Mouse (Mus musculus) gonadal fat pad, adult 2 months (tissue): ENCODE measurements around the gene Uvrag. TPM values are rescaled to one million over a fixed set of nuclear protein-coding genes. Genes with fewer than 3 reads are reported as not detected.

Experiments used
- DNase-seq: peaks from one replicate; pipeline ENCODE4 v3.0.0-alpha.2; 2012; ENCODE audit warnings: low read depth
- polyA plus RNA-seq: library from polyadenylated mRNA; depleted of rRNA; stranded (reverse); fragments of >200 nt; gene quantifications from 2 replicates; pipeline ENCODE4 v1.2.3, GENCODE M21; 2012

Gene Uvrag
- polyA plus RNA-seq, 1 experiment, result 13.4 TPM

DNA sequence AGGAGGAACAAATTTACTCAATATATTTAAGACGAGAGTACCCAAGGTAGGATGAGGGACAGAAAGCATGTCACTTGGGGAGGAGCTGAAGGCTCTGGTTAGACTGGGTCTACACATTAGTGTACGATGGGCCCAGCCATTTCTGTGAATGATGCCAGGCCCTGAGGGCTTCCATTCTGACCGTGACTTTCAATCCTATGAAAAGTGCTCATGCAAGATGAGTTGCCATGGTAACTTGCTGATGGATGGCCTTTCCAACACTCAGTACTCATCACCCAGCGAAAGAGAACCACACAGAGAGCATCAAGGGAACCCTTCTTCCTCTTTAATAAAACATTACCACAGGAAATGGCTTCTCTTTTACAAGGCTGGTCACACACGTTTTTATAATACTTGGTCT, 252.1 kb downstream of the Uvrag start:
- DNase-seq, result no peak

GRCm38 (mm10) chr7:98887811-98888261, 253.1 kb downstream of the Uvrag start:
- DNase-seq, result no peak

GRCm38 (mm10) chr7:98881887-98882286, 259.1 kb downstream of the Uvrag start:
- DNase-seq, result no peak

GRCm38 (mm10) chr7:98879176-98879575, 261.8 kb downstream of the Uvrag start:
- no peak for DNase-seq

DNA sequence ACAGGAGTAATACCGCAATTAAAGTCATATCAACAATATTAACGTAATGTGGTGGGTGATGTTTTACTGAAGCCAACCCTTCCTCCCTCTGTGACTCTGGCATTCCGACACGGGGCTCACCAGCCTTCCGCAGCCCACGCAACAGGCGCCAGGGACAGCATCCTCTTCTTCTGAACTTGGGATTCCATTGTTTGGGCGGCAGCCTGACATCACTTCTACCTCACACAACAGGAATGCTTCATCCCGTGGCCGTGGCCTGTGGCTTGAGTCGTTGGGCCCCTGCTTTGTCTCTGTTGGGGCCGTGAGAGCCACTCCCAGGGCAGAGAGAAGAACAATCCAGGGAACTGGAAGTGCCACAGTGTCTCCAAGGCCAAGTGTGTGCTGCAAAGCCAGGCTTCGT, 264.8 kb downstream of the Uvrag start:
- DNase-seq, result no peak

DNA sequence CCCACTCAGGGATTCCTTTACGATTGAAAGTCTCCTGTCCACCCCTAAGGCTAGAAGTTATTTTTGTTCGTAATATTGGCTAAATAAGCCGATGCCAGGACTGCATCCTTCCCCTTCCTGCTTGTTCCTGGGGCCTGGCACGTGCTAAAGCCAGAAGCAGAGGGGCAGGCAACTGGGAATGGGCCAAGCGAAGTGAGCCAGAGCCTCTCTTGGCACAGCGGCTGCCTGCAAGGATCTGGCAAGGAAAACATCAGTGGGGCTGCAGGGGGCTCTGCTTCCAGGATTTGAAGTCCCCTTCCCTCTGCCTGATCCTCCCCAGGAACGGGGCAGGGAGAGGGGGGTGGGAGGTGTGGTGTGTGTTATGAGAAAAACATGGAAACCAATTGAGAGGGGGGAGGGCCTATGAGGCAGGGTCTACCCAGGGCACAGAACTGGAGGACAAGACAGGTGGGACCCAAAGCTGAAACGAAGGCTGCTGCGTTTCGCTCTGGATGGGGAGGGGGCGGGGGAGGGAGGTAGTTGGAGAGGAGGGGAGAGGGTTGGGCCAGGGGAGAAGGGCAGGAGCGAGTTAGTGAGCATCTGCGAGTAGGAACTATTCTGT, 265.5 kb downstream of the Uvrag start:
- no peak for DNase-seq

DNA sequence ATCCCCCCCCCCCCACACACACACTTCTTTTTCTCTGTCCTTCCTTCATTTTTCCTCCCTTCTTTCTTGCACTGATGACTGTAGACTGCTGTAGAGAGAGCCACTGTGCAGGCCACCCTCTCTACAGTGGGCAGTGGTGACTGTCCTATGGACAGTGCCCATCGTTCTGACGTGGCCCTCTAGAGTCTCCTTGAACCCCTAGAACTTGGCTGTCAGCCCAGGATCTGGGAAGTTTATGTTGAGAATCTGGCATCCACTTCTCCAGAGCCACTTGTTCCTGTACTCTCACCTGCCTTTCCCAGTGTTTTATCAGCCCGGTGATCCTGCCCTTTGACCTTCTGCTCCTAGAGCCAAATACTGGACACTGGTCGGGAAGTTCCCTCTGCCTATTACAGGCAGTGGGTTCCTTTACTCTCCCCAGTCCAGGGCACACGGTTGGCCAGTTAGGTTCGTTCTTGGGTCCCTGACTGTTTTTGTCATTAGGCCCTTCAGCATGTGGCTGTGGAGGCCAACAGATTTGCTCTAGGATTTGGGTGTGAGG, 266.5 kb downstream of the Uvrag start:
- DNase-seq, result no peak

DNA sequence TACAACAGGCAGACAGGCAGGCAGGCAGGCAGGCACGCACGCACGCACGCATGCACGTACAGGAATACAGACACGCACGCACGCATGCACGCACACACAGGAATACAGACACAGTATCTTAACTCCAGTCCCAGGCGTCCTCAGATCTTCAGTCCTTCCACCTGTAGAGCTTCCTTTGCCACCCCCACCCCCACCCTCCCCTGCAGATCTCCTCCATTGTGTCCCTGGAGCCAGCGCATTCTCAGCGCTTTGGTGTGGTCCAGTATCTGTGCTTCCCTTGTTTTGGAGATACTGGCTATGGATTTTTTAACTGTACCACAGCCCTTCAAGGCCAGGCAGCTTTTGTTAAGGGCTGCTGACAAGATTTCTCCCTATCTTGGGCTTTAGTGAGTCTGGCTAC, 267.6 kb downstream of the Uvrag start:
- no peak for DNase-seq

DNA sequence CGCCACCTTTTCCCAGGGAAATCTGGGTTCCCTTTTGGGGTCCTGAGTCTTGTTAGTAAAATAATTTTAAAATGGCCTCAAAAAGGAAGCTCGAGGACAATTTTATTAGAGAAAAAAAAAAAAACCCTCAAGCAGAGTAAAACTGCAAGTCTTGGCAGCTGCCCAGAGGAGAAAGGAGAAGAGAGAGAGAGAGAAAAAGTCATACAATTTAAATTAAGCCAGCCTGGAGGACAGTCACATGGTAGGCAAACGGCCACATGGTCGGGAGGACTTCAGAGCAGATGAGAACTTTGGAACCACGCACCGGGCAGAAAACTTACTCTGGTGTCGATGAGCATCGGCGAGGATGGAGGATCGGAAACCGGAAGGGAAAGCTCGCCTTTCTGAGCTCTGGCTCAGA, 269.1 kb downstream of the Uvrag start:
- no peak for DNase-seq

DNA sequence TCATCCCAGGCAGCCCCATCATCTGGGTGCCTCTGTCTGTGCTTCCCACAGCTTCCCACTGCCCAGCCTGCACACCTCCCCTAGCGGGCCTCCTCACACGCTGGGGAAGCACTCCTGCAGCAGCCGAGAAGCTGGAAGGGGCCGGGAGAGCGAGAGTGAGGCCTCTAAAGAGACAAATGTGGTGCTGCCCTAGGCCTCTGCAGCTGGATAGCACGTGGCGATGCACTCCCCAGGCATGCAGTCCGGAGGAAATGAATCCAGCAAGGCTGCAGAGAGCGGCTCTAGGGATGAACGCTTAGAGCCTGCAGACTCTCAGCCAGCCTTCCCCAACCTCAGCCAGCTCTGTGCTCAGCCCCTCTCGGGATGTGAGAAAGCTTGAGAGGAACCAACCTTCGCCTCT, 270.1 kb downstream of the Uvrag start:
- no peak for DNase-seq

DNA sequence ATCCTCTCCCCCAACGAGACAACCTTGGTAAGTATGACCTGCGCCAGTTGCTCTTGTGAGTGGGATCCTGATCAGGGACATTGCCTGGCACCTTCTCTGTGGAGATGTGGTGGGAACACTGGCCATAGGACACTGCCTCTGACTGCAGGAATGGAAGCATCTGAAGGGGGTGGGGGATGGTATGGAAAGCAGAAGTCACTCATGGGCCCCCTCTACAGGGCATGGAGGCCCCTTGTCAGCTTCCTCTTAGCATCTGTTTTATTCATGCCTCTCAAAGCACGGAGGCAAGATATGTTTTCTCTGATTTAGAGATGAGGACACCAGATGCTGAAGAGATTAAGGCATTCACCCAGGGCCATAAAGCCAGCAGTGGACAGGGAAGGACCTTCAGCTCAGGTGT, 271.9 kb downstream of the Uvrag start:
- no peak for DNase-seq

GRCm38 (mm10) chr7:98867794-98868150, 273.2 kb downstream of the Uvrag start:
- no peak for DNase-seq

DNA sequence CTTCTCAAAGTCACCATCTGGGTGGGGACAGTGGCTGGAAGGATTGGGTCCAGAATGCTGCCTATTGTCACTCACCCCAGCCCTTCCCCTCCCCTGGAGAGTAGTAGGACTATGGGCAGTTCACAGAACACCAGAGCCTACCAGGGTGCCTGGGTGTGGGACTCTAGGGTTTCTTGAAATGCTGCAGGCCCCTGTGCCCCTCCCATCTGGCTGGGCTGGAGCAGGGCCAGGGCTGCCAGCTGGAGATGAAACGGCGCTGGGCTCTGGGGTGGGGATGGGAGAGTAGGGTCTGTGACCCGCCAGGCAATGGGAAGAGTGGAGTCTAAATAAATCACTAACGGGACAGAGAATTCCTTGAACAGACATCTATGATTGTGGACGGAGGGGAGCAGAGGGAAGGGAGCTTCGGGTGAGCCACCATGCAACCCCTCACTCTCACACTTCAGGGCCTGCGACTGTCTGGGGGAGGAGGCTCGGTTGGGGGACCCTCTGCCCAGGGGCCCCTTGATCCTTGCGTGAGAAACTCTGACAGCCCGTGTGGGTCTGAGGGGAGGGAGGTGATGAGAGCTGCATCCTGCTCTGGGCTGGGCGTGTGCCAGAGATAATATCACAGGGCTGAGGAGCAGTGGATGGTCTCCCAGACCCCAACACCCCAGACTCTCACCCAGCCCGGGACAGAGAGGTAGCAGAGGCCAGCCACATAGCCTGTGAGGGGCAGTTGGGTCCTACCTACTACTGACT, 273.7 kb downstream of the Uvrag start:
- DNase-seq, result no peak

- DNase-seq, result no peak
These were observed 276.8 kb downstream of the Uvrag start for GRCm38 (mm10) chr7:98863969-98864718.

GRCm38 (mm10) chr7:98862994-98863393, 277.9 kb downstream of the Uvrag start:
- no peak for DNase-seq

DNA sequence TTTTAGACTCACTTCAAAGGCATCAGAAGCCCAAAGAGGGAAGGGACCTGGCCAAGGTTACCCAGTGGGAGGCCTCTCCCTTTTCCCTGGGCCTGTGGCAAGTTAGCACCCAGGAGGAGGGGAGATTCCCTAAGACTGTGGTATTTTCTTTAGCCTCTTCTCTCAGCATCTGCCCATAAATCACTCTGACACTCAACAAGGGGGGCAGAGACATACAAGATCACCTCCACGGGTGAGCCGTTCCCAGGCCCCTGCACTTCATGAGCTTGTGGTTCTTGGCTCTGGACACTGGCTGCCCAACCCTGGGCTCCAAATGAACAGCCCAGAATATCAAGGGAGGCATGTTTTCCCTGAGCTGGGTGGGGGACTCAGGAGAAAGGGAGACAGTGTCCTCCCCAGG, 279.9 kb downstream of the Uvrag start:
- no peak for DNase-seq

- no peak for DNase-seq
These were observed 283.8 kb downstream of the Uvrag start for GRCm38 (mm10) chr7:98857094-98857493.

GRCm38 (mm10) chr7:98856128-98856527, 284.8 kb downstream of the Uvrag start:
- no peak for DNase-seq

DNA sequence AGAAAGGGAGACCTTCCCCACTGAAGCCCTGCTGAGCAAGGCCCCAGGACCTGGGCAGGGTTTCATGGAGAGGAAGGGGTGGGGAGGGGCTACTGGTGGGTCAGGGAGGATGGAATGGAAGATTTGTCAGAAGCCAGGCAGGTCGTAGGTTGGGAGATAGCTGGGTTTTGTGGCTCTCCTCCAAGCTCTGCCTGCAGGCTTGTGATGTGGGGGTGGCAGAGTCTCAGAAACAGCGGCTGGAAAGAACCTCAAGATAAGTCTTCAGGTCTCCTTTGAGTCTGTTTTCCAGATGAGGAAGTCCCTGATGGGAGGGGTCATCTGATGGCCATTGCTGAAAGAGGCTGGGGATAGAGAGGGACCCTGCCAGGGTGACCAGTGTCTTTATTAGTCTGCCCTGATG, 285.6 kb downstream of the Uvrag start:
- no peak for DNase-seq

DNA sequence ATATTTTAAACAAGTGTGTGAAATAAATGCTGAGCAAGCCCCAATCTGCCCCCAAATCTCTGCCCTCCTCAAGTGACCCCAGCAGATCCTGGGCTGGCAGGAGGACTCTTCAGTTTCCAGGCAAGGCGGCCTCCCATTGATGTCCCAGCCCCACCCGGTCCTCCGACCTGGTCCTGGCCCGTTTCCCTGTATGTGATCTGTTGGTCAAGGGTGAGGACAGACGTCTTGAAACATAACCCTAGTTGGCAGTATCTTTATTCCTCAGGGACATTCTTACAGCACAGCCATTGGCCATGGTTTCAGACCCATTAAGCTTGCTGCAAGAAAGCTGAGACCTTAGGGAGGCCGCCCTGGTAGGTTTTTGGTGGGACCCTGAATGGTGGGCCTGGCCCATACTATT, 287.1 kb downstream of the Uvrag start:
- no peak for DNase-seq

GRCm38 (mm10) chr7:98852950-98853650, 287.8 kb downstream of the Uvrag start:
- no peak for DNase-seq

- no peak for DNase-seq
These were observed 289.7 kb downstream of the Uvrag start for GRCm38 (mm10) chr7:98851220-98851619.
